Mouse (Mus musculus): ENCODE data around the gene AW822073.
"Not testable (repeated sequence)": the region's sequence is repeated elsewhere in the genome, so short reads cannot be mapped to it uniquely, and the experiment has no call there.

DNA sequence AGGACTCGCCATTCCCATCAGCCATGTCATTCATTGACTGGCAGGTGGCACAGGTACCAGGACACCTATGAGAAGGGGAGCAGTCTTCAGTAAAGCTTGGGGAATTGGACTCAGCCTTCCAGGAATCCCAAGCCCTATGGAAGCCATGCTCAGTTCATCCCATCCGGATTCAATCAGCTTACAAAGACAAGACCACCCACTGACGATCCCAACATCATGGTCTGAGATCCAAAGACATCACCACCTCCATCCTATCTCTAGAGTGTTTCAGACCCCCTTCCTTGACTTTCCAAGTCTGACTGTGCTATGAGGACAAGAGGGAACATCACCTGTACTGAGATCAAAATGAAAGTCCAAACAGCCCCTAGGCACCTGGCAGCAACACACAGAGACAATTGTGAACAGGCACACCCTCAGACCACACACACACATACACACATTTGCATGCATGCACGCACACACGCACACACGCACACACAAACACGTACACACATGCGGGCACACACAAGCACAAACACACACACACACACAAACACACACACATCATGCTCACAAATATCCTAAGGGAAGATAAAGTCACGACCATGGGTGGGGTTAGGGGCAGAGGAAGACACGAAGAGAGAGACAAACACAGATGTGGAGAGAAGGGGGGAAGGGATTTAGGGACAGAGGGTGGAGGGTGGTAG lies 8.5 kb upstream of the AW822073 start:
- TF ChIP-seq CTCF, POLR2A (IDR thresholded peaks at IDR 0.05; ENCODE audit: extremely low read depth, insufficient read depth, low read length): not testable (repeated sequence)
